Mouse (Mus musculus) megakaryocyte, embryonic 14.5 days (primary cell): ENCODE results near the gene 2210011C24Rik. TPM values are rescaled to one million over a fixed set of nuclear protein-coding genes. Genes with fewer than 3 reads are reported as not detected.
A peak's percentile ranks its signal among the peaks of the same experiment; 100 is the strongest.

Experiments
- H3K27me3 ChIP-seq: replicated peaks from 2 replicates; pipeline ENCODE3; 2012; ENCODE audit warnings: inconsistent platforms
- H3K36me3 ChIP-seq: replicated peaks from 2 replicates; pipeline ENCODE3; 2012; ENCODE audit warnings: low read length, inconsistent platforms, mixed read lengths
- H3K4me1 ChIP-seq: 2 replicates; pipeline ENCODE4 v1.6.1; 2012; ENCODE audit warnings: inconsistent platforms
- H3K4me3 ChIP-seq: replicated peaks from 2 replicates; pipeline ENCODE3; 2012; ENCODE audit warnings: moderate library complexity, mild to moderate bottlenecking, inconsistent platforms
- H3K9me3 ChIP-seq: 2 replicates; pipeline ENCODE4 v1.6.1; 2012; ENCODE audit warnings: inconsistent platforms
- FLI1 ChIP-seq: IDR thresholded peaks from 2 replicates; pipeline ENCODE4 v1.6.1; 2012; ENCODE audit warnings: low read length, inconsistent platforms, mixed read lengths
- GATA1 ChIP-seq: IDR thresholded peaks from 3 replicates; pipeline ENCODE4 v1.6.1; 2012; ENCODE audit warnings: mixed read lengths, low read length, inconsistent platforms, borderline replicate concordance
- polyA plus RNA-seq: library from polyadenylated mRNA; stranded (reverse); fragments of >175 nt; gene quantifications from 2 replicates; pipeline ENCODE4 v1.2.3, GENCODE M21; 2012; ENCODE audit warnings: low replicate concordance; ENCODE audit not compliant: insufficient read depth

Gene 2210011C24Rik
- polyA plus RNA-seq, 1 experiment, result not detected

DNA sequence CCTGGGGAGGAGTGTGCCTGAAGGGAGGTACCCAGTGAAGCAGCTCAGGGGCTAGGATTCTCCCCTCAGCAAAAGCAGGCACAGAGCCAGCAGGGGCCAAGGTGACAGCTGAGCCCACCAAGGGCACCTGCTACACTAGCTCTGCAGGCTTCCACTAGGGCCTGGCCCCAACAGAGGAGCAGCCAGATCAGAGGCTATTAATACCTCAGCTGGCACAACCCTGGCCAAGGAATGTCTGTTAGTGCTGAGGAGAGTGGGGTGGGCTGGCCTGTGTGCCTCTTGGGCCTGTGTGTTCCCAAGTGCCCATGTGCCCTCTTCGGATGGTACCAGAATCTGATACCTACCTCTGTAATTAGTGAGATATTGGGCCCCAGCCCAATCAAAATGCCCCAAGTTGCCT is 31.7 kb downstream of the 2210011C24Rik start:
- Histone ChIP-seq H3K9me3 (no peaks in the 10 kb centered on the region), H3K27me3 (no peaks in the 10 kb centered on the region), H3K4me1 (peaks cover 68% of the 10 kb centered on the region), H3K36me3 (peaks cover 69% of the 10 kb centered on the region), H3K4me3 (no peak overlapping the region)
- TF ChIP-seq FLI1, result no peak
- no peak for TF ChIP-seq GATA1

DNA sequence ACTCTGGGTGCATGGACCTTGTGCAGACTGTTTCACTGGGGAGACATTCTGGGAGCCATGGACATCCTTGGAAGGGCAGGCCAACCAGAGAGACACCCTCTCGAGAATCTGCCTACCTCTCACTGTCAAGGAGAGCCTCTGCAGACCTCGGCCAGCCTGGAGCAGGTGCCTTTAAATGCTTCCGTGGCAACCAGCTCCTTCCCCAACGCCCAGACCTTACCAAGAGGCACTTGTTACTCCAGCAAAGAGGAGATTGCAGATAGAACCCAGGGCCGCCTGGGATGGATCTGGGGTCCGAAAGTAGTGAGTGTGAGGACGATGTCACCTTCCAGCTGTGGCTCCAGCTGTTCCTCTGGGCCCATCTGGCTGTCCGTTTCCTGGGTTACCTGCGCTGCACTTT is 33.8 kb downstream of the 2210011C24Rik start:
- Histone ChIP-seq H3K36me3 (peaks cover 58% of the 10 kb centered on the region), H3K9me3 (no peaks in the 10 kb centered on the region), H3K27me3 (no peaks in the 10 kb centered on the region), H3K4me3 (peak overlapping the region; percentile 81), H3K4me1 (peaks cover 85% of the 10 kb centered on the region)
- TF ChIP-seq GATA1 (no peak), FLI1 (no peak)

DNA sequence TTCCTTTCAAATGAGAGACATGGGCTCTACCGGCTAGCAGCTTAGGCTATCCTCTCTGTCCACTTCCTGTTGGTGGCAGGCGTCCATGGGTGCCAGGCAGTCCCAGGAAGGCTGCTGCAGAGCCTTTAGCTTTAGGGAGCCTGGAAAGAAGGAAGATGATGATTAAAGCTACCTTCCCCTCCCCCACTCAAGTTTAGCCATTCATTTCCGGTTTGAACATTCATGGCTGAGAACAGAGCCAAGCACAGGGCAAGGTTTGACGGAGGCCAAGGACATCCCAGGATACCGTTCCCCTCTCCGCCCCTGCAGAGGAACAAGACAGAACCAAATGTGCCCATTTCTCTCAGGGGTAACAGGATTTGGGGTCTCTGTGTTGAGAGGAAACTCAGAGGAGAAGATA is 34.3 kb downstream of the 2210011C24Rik start:
- Histone ChIP-seq H3K4me1 (peaks cover 87% of the 10 kb centered on the region), H3K9me3 (no peaks in the 10 kb centered on the region), H3K36me3 (peaks cover 58% of the 10 kb centered on the region), H3K27me3 (no peaks in the 10 kb centered on the region), H3K4me3 (peak overlapping the region; percentile 81)
- TF ChIP-seq GATA1 (no peak), FLI1 (no peak)

- TF ChIP-seq GATA1 (no peak), FLI1 (no peak)
- Histone ChIP-seq H3K27me3 (no peaks in the 10 kb centered on the region), H3K9me3 (no peaks in the 10 kb centered on the region), H3K36me3 (peaks cover 50% of the 10 kb centered on the region), H3K4me1 (peaks cover 85% of the 10 kb centered on the region), H3K4me3 (peak overlapping the region; percentile 81)
Measured at GRCm38 (mm10) chr8:83976779-83977350, 35.1 kb downstream of the 2210011C24Rik start.

- Histone ChIP-seq H3K4me1 (peaks cover 86% of the 10 kb centered on the region), H3K4me3 (peak overlapping the region; percentile 81), H3K27me3 (no peaks in the 10 kb centered on the region), H3K36me3 (peaks cover 43% of the 10 kb centered on the region), H3K9me3 (no peaks in the 10 kb centered on the region)
- TF ChIP-seq FLI1 (no peak), GATA1 (no peak)
Measured at GRCm38 (mm10) chr8:83976101-83976630, 35.8 kb downstream of the 2210011C24Rik start.

DNA sequence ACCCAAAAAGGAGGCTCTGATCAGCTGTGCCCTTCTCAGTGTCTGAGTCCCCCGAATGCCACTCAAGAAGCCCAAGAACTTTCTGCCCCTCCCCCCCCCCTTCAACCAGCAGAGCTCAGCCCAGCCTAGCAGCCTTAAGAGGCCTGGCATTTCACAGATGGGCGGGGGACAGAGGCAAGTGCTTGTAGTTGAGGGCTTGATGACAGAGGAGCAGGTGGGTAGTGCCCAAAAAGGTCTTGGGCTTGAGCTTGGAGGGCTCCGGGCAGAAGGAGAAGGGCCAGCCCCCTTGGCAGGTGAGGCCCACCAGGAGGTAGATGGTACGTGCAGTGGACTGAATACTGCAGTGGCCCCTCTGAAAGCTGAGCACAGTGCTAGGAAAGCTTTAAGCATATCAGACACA is 37.5 kb downstream of the 2210011C24Rik start:
- H3K4me1 ChIP-seq, result peaks cover 78% of the 10 kb centered on the region
- TF ChIP-seq GATA1 (no peak), FLI1 (no peak)
- H3K36me3 ChIP-seq, result peaks cover 31% of the 10 kb centered on the region
- no peaks in the 10 kb centered on the region for H3K9me3 ChIP-seq
- H3K4me3 ChIP-seq, result peak overlapping the region; percentile 29
- H3K27me3 ChIP-seq, result no peaks in the 10 kb centered on the region

DNA sequence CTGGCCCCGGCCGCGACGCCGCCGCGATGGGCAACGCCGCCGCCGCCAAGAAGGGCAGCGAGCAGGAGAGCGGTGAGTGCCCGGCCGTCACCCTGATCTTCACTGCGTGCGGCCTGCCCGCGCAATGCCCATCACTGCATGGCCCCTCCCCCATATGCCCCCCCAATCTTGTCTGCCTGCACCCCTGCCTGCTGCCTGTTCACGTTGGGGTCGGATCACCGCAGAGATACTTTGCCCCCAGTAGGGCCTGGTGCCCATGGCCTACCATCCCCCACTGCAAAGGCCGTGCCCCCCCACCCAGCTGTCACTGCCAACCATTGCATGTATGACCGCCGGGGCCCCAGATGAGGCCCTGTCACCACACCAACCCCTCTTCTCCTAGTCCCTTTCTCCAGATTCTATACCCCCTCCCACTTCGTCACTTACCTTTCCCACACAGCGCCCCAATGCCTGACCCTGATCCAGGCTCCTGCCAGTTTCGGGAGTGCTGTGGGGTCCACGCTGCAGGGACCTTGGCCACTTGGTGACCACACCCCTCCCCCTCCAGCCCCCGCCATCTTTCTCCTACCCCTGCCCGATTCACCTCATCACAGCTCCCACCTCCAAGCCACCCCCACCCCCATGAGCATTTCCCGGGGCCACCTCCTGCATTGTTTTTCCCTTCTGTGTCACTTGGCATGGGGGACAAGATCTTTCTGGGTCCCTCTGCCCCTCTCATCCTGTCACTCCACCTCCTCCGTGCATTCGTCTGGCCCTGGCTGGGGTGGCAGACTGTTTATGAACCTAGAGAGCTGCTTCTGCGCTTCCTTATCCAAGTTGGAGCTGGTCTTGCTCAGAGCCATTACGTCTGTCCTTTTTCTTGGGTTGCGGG is 38.6 kb downstream of the 2210011C24Rik start:
- no peaks in the 10 kb centered on the region for H3K27me3 ChIP-seq
- no peak for TF ChIP-seq GATA1
- TF ChIP-seq FLI1, result no peak
- no peaks in the 10 kb centered on the region for H3K9me3 ChIP-seq
- H3K4me3 ChIP-seq, result peak overlapping the region; percentile 100
- peaks cover 67% of the 10 kb centered on the region for H3K4me1 ChIP-seq
- peaks cover 32% of the 10 kb centered on the region for H3K36me3 ChIP-seq

DNA sequence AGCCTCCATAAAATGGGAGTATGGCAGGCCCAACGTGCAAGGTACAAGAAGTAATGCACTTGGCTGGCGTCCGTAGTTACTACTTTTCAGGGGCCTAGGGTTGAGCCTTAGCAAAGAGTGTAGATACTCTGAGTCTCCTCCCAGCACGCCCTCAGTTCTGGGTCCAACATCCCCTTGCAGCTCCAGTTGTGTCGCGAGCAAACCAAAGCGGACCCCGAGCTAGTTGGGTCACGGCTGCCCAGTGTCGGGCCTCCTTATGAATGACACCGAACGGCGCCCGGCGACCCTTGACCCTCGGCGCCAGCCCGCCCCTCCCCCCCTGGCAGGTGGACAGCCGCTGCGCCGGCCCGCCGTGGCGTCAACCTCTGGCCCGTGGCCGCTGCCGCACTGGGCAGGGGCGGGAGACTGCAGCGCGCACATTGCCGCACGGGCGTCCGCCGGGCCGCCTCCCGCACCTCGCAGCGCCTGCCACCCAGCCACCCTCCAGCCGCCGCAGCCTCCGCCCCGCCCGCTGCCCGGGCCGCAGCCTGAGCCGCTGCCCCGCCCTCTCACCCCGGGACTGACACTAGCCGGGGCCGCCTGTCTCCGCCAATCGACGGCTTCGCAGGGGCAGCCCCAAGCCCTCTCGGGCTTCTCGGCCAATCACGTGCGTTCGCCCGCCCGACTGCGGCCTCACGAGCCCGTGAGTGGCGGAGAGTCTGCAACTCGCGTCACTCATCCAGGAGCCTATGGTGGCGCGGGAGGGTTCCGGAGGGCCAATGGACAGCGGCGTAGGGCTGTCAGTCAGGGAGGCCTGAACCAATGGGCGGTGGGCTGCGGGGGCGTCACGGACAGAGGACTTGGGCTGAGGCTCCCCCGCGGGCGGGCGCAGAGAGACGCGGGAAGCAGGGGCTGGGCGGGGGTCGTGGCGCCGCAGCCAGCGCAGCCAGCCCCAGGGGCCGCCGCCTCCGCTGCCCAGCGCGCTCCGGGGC is 39.5 kb downstream of the 2210011C24Rik start, which contains the start of gene Prkaca:
TSS of gene Prkaca (plus strand) at position 844 of the 971 bp plus-strand sequence.
- TF ChIP-seq FLI1 (no peak), GATA1 (no peak)
- Histone ChIP-seq H3K4me3 (peak within 1 kb of the TSS; percentile 100), H3K4me1 (peaks cover 57% of the 10 kb centered on the region), H3K9me3 (no peaks in the 10 kb centered on the region), H3K27me3 (no peaks in the 10 kb centered on the region), H3K36me3 (peaks cover 32% of the 10 kb centered on the region)

DNA sequence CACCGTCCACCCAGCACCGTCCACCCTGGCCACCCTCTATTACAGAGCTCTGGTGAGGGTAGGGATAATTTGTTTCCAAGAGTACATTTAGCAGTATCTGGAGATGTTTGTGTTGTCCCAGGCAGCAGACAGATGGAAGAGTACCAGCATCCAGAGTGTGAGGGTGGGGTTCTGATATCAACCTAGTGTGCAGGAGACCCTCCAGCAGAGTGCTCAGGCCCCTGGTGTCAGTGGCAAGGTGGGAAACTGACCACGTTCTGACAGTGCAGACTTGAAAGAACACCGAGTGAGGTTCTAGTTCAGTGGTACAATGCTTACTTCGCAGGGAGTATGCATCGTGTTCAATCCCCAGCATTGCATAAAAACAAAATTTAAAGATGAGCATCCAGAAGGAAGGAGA is 40.3 kb downstream of the 2210011C24Rik start:
- peaks cover 39% of the 10 kb centered on the region for H3K36me3 ChIP-seq
- H3K27me3 ChIP-seq, result no peaks in the 10 kb centered on the region
- peaks cover 49% of the 10 kb centered on the region for H3K4me1 ChIP-seq
- H3K4me3 ChIP-seq, result peak overlapping the region; percentile 100
- TF ChIP-seq GATA1 (no peak), FLI1 (no peak)
- H3K9me3 ChIP-seq, result no peaks in the 10 kb centered on the region
